Mouse (Mus musculus): ENCODE measurements at regions not wholly inside any gene's neighbourhood (a gene's known extent, or its start where the extent isn't known, plus 50 kb on each side); places are given as distances from the start of the nearest gene placed in this dataset.

- no peak for TF ChIP-seq CTCF (IDR thresholded peaks at IDR 0.05)
- 70% methylated on average over 1 of the region's 1 CpGs for WGBS
- H3K4me2 ChIP-seq (ENCODE audit: low read depth, low read length, poor library complexity, severe bottlenecking) = no peak overlapping the region
- no peaks in the 10 kb centered on the region for H3K4me1 ChIP-seq (ENCODE audit: insufficient read depth, low read length)
- ATAC-seq (ENCODE audit: low FRiP score) = no peak
- no peaks in the 10 kb centered on the region for H3K27me3 ChIP-seq (ENCODE audit: insufficient read depth, low read length)
- H3K9me3 ChIP-seq (ENCODE audit: low read length) = no peaks in the 10 kb centered on the region
- no peaks in the 10 kb centered on the region for H3K36me3 ChIP-seq (ENCODE audit: insufficient read depth, low read length)
- H3K4me3 ChIP-seq (ENCODE audit: low read depth, low read length) = no peak overlapping the region
- no peak overlapping the region for H3K27ac ChIP-seq (ENCODE audit: low read depth, low read length)
- DNase-seq (ENCODE audit: low spot score) = no peak
- H3K9ac ChIP-seq (replicated peaks; ENCODE audit: low read length, poor library complexity, severe bottlenecking) = no peak overlapping the region
Observed at GRCm38 (mm10) chr3:10823022-10823421, 487.5 kb upstream of the Gm38303 start.

- TF ChIP-seq CTCF (IDR thresholded peaks at IDR 0.05) = no peak
- no peak overlapping the region for H3K27ac ChIP-seq (ENCODE audit: low read depth, low read length)
- WGBS = 72% methylated on average over 1 of the region's 1 CpGs
- H3K4me1 ChIP-seq (ENCODE audit: insufficient read depth, low read length) = no peaks in the 10 kb centered on the region
- no peak overlapping the region for H3K9ac ChIP-seq (replicated peaks; ENCODE audit: low read length, poor library complexity, severe bottlenecking)
- no peaks in the 10 kb centered on the region for H3K27me3 ChIP-seq (ENCODE audit: insufficient read depth, low read length)
- ATAC-seq (ENCODE audit: low FRiP score) (no peak), DNase-seq (ENCODE audit: low spot score) (peak; percentile 38)
- no peak overlapping the region for H3K4me3 ChIP-seq (ENCODE audit: low read depth, low read length)
- H3K9me3 ChIP-seq (ENCODE audit: low read length) = no peaks in the 10 kb centered on the region
- H3K4me2 ChIP-seq (ENCODE audit: low read depth, low read length, poor library complexity, severe bottlenecking) = no peak overlapping the region
- H3K36me3 ChIP-seq (ENCODE audit: insufficient read depth, low read length) = no peaks in the 10 kb centered on the region
Observed at GRCm38 (mm10) chr3:10822566-10822965, 487.1 kb upstream of the Gm38303 start.

GRCm38 (mm10) chr3:10776258-10776995 is 440.9 kb upstream of the Gm38303 start:
- no peak overlapping the region for H3K9ac ChIP-seq (replicated peaks; ENCODE audit: low read length, poor library complexity, severe bottlenecking)
- 63% methylated on average over 10 of the region's 10 CpGs for WGBS
- no peak overlapping the region for H3K4me3 ChIP-seq (ENCODE audit: low read depth, low read length)
- no peaks in the 10 kb centered on the region for H3K36me3 ChIP-seq (ENCODE audit: insufficient read depth, low read length)
- ATAC-seq (ENCODE audit: low FRiP score) (no peak), DNase-seq (ENCODE audit: low spot score) (peak; percentile 37)
- no peaks in the 10 kb centered on the region for H3K27me3 ChIP-seq (ENCODE audit: insufficient read depth, low read length)
- H3K27ac ChIP-seq (ENCODE audit: low read depth, low read length) = no peak overlapping the region
- H3K9me3 ChIP-seq (ENCODE audit: low read length) = no peaks in the 10 kb centered on the region
- TF ChIP-seq CTCF (IDR thresholded peaks at IDR 0.05) = no peak
- no peak overlapping the region for H3K4me2 ChIP-seq (ENCODE audit: low read depth, low read length, poor library complexity, severe bottlenecking)
- H3K4me1 ChIP-seq (ENCODE audit: insufficient read depth, low read length) = no peaks in the 10 kb centered on the region
